Mouse (Mus musculus) gastrocnemius, adult 2 months (tissue): ENCODE measurements around the gene Ada. TPM values are rescaled to one million over a fixed set of nuclear protein-coding genes. Genes with fewer than 3 reads are reported as not detected.

Source experiments
- DNase-seq: peaks from one replicate; pipeline ENCODE4 v3.0.0; 2022
- H3K27ac ChIP-seq: fragments of 200-600 bp; 2 replicates; pipeline ENCODE4 v1.8.1; 2022; ENCODE audit warnings: mild to moderate bottlenecking
- H3K4me3 ChIP-seq: fragments of 200-600 bp; 2 replicates; pipeline ENCODE4 v1.8.1; 2022; ENCODE audit warnings: mild to moderate bottlenecking, moderate library complexity
- CTCF ChIP-seq: fragments of 200-600 bp; IDR thresholded peaks from 2 replicates; pipeline ENCODE4 v1.8.1; 2022; ENCODE audit warnings: antibody characterized with exemption, mild to moderate bottlenecking, moderate library complexity
- intact Hi-C: fragments of 180-260 bp; cut with DNase I; formaldehyde crosslinking; loops from one replicate; pipeline ENCODE4 v1.15.1; 2025
- total RNA-seq, 2 experiments: library from RNA; stranded (reverse); gene quantifications; 2 replicates each; pipeline ENCODE4 v1.2.3; 2021

Gene Ada
- total RNA-seq, 2 experiments from 2014 or later, result 0.38 to 0.39 TPM

GRCm38 (mm10) chr2:163719616-163720015, 30.4 kb downstream of the Ada start:
- no peak for TF ChIP-seq CTCF
- H3K27ac ChIP-seq, result peak overlapping the region; percentile 87
- no peak for DNase-seq
- H3K4me3 ChIP-seq, result no peak overlapping the region
- intact Hi-C loops, result loop anchor here (1.0 to 10.0 kb wide), 2 partner anchors 117 to 185 kb away; partner anchors contain the start of gene Ttpal

- peak overlapping the region; percentile 87 for H3K27ac ChIP-seq
These were observed 31.0 kb downstream of the Ada start for GRCm38 (mm10) chr2:163718951-163719603.

GRCm38 (mm10) chr2:163718526-163718925, 31.5 kb downstream of the Ada start:
- Histone ChIP-seq H3K4me3 (no peak overlapping the region), H3K27ac (peak overlapping the region; percentile 87)
- DNase-seq, result peak; percentile 62
- intact Hi-C loops, result no loop called here
- TF ChIP-seq CTCF, result no peak

More at GRCm38 (mm10) chr2:163718951-163719603, 31.0 kb downstream of the Ada start:
- peak overlapping the region; percentile 45 for H3K4me3 ChIP-seq
- peak; percentile 85 for DNase-seq
- peak; percentile 99 for TF ChIP-seq CTCF
- intact Hi-C loops, result loop anchor here (1.0 kb wide), 1 partner anchor 117 kb away; the partner anchor contains the start of gene Ttpal

- H3K27ac ChIP-seq, result peak overlapping the region; percentile 76
- TF ChIP-seq CTCF, result no peak
- intact Hi-C loops, result loop anchor here (1.0 kb wide), 2 partner anchors 59 to 72 kb away; partner anchors contain the start of genes Pkig and Serinc3
These were observed 33.2 kb downstream of the Ada start for GRCm38 (mm10) chr2:163716853-163717252.

GRCm38 (mm10) chr2:163716448-163716847, 33.6 kb downstream of the Ada start:
- H3K4me3 ChIP-seq, result peak overlapping the region; percentile 11; the same call in 1 of the 2 replicates
- intact Hi-C loops, result loop anchor here (1.0 kb wide), 2 partner anchors 58 to 71 kb away; partner anchors contain the start of genes Pkig and Serinc3
- no peak for TF ChIP-seq CTCF
- peak; percentile 77 for DNase-seq
- H3K27ac ChIP-seq, result peak overlapping the region; percentile 76

More at GRCm38 (mm10) chr2:163716853-163717252, 33.2 kb downstream of the Ada start:
- peak overlapping the region; percentile 11; the same call in 1 of the 2 replicates for H3K4me3 ChIP-seq
- no peak for DNase-seq

- DNase-seq, result no peak
- H3K4me3 ChIP-seq, result no peak overlapping the region
- no peak for TF ChIP-seq CTCF
- intact Hi-C loops, result no loop called here
- peak overlapping the region; percentile 82 for H3K27ac ChIP-seq
These were observed 36.7 kb downstream of the Ada start for GRCm38 (mm10) chr2:163713340-163713739.

- no peak for DNase-seq
- H3K27ac ChIP-seq, result peak overlapping the region; percentile 82
- TF ChIP-seq CTCF, result no peak
- intact Hi-C loops, result no loop called here
- H3K4me3 ChIP-seq, result no peak overlapping the region
These were observed 37.2 kb downstream of the Ada start for GRCm38 (mm10) chr2:163712874-163713273.

- no peak for DNase-seq
- Histone ChIP-seq H3K4me3 (no peak overlapping the region), H3K27ac (peak overlapping the region; percentile 82)
- TF ChIP-seq CTCF, result no peak
- intact Hi-C loops, result no loop called here
These were observed 37.6 kb downstream of the Ada start for GRCm38 (mm10) chr2:163712473-163712872.

GRCm38 (mm10) chr2:163711368-163711868, 38.6 kb downstream of the Ada start:
- TF ChIP-seq CTCF, result no peak
- DNase-seq, result no peak
- intact Hi-C loops, result loop anchor here (2.0 kb wide), 1 partner anchor 15 kb away; no protein-coding TSS in a partner anchor
- H3K27ac ChIP-seq, result peak overlapping the region; percentile 82
- H3K4me3 ChIP-seq, result no peak overlapping the region; the same call in 1 of the 2 replicates

- intact Hi-C loops, result loop anchor here (2.0 kb wide), 1 partner anchor 14 kb away; no protein-coding TSS in a partner anchor
- DNase-seq, result no peak
- peak overlapping the region; percentile 82 for H3K27ac ChIP-seq
- peak overlapping the region; percentile 11; the same call in 1 of the 2 replicates for H3K4me3 ChIP-seq
- no peak for TF ChIP-seq CTCF
These were observed 39.4 kb downstream of the Ada start for GRCm38 (mm10) chr2:163710606-163711159.

- Histone ChIP-seq H3K4me3 (no peak overlapping the region), H3K27ac (peak overlapping the region; percentile 82)
- no peak for TF ChIP-seq CTCF
- no peak for DNase-seq
- intact Hi-C loops, result loop anchor here (2.0 kb wide), 1 partner anchor 13 kb away; no protein-coding TSS in a partner anchor
These were observed 40.0 kb downstream of the Ada start for GRCm38 (mm10) chr2:163710000-163710399.

- H3K27ac ChIP-seq, result peak overlapping the region; percentile 35
- no peak for TF ChIP-seq CTCF
- intact Hi-C loops, result no loop called here
- no peak for DNase-seq
- H3K4me3 ChIP-seq, result no peak overlapping the region
These were observed 41.2 kb downstream of the Ada start for GRCm38 (mm10) chr2:163708763-163709250.

GRCm38 (mm10) chr2:163708321-163708720, 41.7 kb downstream of the Ada start:
- intact Hi-C loops, result no loop called here
- TF ChIP-seq CTCF, result no peak
- Histone ChIP-seq H3K4me3 (no peak overlapping the region), H3K27ac (peak overlapping the region; percentile 35)
- no peak for DNase-seq
